Mouse (Mus musculus): ENCODE results near the gene Tmprss9.

DNA sequence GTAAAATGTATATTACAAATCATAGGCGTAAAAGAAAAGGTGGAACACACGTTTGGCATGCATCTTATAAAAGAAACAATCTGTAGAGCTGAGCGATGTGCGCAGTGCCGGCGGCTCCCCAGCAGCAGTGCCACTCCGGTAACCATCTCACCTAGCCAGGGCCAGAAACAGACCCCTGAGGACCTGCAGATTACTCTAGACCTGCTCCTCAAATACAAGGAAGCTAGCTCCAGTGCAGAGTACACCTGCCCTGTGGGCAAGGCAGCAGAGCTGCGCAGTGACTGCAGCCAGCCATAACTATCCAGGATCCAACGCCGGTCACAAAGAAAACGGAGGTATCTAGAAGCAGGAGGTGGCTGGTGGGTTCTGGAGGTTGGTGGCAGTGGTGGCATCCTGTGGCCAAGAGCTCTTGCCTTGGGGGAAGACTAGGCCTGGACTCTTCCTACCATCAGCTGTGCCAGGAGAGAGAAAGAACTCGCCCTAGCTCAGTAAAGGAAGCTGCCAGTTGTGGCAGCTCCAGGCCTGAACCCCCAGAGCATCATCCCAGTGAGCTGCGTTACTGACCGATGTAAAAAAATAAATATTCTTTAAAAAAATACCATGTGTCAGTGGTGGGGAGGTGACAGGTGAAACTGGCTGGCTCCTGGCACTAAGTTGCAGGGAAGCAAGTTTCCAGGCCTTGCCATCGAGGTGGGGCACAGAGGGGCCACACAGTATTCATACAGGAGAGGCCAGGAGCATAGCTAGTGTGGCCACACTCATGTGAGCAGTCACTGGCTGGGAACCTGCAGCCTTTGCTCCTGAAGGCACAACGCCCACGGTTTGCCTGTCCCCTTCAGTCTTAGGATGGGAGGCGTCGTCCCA, 30.0 kb downstream of the Tmprss9 start:
- TF ChIP-seq TAL1 (IDR thresholded peaks at IDR 0.05; ENCODE audit: low read length): no peak
- TF ChIP-seq UBTF (IDR thresholded peaks at IDR 0.05; ENCODE audit: borderline replicate concordance, insufficient read depth, low read depth, low read length): no peak
- TF ChIP-seq NRF1 (IDR thresholded peaks at IDR 0.05; ENCODE audit: insufficient read depth, low read depth, low read length, poor library complexity, severe bottlenecking): no peak
- TF ChIP-seq ZNF384 (IDR thresholded peaks at IDR 0.05; ENCODE audit: low read depth, low read length): no peak
- no peak for TF ChIP-seq MAX (IDR thresholded peaks at IDR 0.05; ENCODE audit: low read length)
- TF ChIP-seq POLR2A (IDR thresholded peaks at IDR 0.05; ENCODE audit: control insufficient read depth in 1 of 2, insufficient read depth in 1 of 2, low read depth in 1 of 2, low read length in 2 of 2, poor library complexity in 1 of 2): no peak
